Mouse (Mus musculus): ENCODE results near the gene Clic1.

Gene Clic1

DNA sequence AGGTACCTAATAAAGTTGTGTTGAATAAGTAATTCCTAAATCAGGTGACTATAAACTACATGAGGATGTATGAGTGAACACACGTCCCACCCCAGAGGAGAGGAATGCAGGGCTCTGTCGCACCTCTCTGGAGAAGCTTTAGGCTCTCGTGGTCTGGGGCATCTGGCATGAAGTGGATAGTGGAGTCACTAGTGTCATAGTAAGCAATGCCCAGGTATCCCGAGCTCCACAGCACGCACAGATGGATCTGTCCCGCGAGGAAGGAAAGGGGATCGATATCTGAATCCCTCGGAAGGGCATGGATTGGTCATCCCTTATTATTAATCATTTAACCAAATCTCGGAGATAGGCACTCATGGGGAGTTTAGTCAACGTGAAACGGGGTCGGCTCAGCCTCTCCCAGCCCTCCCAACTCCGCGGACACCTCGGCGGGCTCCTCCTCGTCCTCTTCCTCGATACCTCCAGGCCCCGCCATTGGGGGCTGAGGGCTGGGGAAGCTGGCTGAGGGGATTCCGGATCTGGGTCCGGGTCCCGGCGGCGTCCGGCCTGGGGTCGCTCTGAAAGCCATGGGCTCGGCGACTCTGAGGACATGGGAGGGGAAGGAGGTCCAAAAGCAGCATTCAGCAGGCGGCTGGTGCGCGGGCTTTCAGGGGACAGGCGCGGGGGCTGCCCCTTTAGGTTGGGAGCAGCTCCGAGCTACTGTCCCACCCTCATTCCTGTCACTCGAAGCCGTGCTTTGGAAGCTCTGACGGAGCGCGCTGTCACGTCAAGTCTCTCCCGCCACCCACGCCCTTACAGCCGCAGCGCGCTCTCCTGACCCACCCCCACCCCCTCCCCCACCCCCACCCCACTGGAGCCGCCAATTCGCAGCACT is 3.7 kb upstream of the Clic1 start:
- DNase-seq: no peak

- peak; percentile 88 for DNase-seq
Measured at GRCm38 (mm10) chr17:35046681-35047455, 2.9 kb upstream of the Clic1 start, which contains the start of gene Msh5. TSS of gene Msh5 (minus strand) at chr17:35046745.

DNA sequence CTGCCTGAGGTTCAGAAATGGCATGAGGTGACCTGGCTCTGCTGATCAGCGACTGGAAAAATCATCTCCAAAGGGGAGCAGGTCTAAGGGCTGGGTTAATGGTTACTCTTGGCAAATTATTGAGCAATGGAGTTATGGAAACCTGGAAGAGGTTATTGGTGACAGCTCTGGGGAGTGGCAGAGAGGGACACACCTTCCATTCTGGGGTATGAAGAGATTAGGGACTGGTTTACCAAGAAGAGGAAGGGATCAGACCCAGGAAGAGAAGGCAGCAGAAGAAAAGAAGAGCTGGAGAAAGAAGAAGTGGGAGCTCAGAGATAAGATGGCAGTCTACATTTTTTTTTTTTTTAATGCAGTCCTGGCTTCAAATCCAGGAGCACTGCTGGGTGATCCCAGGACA is 2.1 kb upstream of the Clic1 start:
- DNase-seq: no peak

DNA sequence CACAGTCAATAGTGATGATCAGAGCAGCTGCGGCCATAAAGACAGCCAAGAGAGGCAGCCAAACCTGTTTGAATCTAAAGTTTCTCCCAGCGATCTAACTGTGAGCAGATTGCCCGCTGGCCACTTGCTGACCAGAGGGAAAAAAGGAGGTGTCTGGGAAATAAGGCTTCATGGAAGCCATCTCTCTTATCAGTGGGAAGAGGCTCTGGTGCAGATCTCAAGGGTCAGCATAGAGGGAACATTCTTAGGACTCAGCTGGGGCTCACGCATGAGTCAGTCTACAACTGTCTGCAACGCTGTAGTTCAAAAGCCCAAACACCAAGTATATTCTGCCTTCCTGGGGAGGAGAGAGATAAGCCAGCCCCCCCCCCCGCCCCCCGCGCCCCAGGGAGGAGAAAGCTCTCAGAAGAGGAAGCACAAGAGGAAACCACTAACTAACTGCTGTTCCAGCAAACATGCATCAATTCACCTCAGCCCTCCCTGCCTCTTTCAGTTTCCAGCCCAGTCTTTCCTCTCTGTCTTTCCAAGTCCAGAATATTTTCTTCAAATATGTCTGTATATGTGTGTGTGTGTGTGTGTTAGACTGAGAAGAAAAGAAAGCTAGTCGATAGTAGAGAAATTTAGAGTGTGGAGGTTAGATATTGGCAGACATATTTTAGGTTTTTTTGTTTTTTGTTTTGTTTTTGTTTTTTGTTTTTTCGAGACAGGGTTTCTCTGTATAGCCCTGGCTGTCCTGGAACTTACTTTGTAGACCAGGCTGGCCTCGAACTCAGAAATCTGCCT is 1.4 kb upstream of the Clic1 start:
- DNase-seq: no peak

DNA sequence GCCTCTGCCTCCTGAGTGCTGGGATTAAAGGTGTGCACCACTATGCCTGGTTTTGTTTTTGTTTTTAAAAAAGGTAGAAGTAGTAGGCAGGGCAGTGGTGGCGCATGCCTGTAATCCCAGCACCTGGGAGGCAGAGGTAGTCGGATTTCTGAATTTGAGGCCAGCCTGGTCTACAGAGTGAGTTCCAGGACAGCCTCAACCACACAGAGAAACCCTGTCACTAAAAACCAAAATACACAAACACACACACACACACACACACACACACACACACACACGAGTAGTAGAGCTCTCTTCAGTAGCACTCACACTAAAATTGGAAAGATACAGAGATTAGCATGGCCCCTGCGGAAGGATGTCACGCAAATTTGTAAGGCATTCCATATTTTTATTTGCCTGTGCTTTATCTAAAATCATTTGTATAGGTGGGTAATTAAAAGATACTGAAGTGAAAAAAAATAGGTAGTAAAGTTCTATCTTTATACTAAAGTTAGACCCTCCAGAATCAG is 780 bp upstream of the Clic1 start:
- DNase-seq: no peak

- no peak for DNase-seq
Measured at GRCm38 (mm10) chr17:35050126-35050750, 472 bp downstream of the Clic1 start.

GRCm38 (mm10) chr17:35051156-35052086 is 1.7 kb downstream of the Clic1 start:
- DNase-seq: no peak

DNA sequence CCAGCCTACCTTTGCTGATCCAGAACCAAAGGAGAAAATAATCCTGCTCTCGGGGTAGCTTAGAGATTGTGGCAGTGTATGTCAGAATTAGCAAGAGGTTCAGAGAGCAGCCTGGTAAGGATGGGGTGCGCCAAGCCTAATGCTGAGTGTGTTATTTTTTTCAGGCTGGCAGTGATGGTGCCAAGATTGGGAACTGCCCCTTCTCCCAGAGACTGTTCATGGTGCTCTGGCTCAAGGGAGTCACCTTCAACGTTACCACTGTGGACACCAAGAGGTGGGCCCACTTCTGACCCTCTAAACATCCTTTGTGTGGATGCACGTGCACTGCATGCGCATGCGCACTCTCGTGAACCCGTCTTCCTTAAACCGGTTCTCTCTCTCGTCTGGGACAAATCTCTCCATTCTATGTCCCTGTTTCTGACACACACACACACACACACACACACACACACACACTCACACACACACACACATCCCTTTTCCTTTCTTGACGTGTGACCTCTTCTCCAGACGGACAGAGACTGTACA is 2.6 kb downstream of the Clic1 start:
- no peak for DNase-seq

GRCm38 (mm10) chr17:35055691-35056495 is 6.1 kb downstream of the Clic1 start:
- no peak for DNase-seq

DNA sequence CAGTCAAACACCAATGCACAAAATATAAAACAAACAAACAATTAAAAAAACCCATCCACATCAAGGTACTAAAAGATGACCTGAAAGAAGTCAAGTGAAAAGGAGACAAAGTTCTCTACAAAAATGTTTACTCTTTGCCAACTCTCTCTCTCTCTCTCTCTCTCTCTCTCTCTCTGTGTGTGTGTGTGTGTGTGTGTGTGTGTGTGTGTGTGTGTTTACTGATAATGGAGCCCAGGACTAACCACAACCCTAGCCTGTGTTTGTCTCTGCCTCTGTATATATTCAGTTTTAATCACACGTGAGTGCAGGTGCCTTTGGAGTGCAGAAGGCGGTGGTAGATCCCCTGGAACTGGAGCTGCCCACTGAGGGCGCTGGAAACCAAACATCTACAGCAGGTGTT is 7.3 kb downstream of the Clic1 start:
- DNase-seq: no peak

- DNase-seq: no peak
Measured at GRCm38 (mm10) chr17:35058316-35058715, 8.6 kb downstream of the Clic1 start.

DNA sequence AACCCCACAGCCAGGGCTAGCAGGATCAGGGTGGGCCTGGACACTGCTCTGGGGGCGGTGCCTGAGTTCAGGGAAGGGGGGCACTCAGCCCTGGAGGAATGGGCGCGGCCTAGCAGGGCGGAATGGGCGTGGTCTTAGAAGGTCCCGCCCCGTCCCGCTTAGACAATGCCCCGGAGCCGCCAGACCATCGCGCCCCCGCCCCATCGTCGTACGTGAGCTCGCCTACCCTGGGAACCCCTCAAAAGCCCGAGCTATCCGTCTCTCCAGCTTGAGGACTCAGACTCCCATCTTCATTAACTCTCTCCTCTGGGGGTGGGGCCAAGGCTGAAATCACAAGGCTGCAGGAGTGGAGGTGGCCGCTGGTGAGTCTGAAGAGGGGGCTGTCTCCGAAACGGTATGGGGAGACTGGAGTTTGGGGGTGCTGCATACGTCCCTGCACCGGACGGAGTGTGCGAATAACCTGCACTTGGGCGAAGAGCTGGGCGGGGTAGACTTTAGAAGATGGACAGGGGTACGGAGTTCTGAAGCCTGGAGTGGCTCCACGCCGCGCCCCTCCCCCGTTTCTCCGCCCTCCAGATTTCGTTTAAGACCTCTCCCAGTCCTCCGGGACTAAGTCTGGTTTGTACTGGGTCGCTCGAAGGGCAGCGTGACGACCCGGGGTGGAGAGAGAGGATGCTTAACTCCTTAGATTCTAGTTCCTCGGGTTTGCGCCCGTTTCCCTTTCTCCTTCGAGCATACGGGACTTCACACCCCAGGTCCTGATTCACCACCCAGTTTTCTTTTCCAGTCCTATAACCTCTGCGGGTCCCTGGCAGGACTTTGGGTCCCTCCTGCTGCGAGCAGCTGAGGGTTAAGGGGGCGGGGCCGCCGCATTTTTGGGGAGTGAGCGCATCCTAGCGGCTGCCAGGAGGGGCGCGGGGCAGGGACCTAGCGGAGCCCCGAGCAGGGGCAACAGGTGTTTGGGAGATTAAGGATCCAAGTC is 9.4 kb downstream of the Clic1 start, which contains the start of gene Ddah2:
Gene Ddah2, plus strand, starts transcription at position 125 of the 982 bp plus-strand sequence.
- peak; percentile 74 for DNase-seq

GRCm38 (mm10) chr17:35060071-35060470 is 10.3 kb downstream of the Clic1 start:
- no peak for DNase-seq

GRCm38 (mm10) chr17:35060737-35061297 is 11.1 kb downstream of the Clic1 start:
- DNase-seq: no peak

DNA sequence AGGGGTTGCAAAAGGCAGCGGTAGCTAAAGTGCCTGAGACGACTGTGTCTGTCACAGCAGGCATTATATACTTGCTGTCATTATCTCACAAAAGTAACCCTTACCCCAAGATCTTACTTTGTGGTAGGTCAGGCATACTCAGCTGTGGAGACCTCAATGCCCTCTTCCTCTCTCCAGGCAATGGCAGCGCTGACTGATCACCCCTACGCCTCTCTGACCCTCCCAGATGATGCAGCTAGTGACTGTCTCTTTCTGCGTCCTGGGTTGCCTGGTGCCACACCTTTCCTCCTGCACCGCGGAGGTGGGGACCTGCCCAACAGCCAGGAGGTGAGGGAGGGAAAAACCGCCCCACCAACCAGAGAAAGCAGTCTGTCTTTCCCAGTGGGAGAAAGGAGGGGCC is 11.5 kb downstream of the Clic1 start:
- no peak for DNase-seq

DNA sequence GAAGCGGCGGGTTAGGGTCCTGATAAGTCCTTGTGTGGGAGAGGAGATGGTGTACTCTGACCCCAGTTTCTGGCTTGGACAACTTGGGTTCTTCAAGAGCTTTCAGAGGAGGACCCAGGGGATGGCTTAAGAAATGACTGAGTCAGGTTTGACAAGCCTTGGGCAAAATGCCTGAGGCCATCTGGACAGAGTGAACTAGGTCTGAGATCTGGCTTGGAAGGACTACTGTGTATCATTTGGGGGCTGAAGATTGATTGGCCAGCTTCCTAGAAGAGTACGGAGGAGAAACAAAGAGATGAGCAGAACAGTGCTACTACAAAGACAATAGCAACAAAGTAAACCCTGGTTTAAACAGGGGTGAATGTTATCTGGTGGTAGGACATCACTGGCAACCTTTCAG is 13.7 kb downstream of the Clic1 start:
- no peak for DNase-seq

DNA sequence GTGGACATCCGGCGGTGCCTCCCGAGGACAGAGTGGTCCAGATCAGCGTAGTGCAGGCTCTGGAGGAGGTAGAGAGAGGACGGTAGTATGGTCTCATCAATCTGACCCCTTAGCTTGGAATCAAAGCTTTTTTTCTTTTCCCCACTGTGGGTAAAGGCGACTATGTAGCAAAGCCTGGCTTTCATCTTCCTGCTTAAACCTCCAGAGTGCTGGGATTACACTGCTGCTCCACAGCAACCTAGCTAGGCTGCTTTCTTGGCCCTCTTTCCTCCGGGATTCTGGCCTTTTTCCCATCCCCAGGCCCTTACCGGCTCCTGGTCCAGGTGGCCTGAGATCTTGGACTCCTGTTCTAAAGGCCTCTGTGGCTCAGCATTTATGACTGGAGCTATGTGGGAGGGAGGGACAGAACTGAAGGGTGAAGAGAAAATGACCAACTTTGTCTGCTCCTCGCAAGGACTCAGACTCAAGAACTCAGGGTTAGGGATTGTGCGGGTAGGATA is 14.7 kb downstream of the Clic1 start:
- no peak for DNase-seq

Data from right cerebral cortex, postnatal 25 days (tissue).